Mouse (Mus musculus): ENCODE results near the gene Endod1. TPM values are rescaled to one million over a fixed set of nuclear protein-coding genes. Genes with fewer than 3 reads are reported as not detected.

The Endod1 gene
- total RNA-seq, 1 experiment, result 7.6 TPM

- Histone ChIP-seq H3K4me3 (ENCODE audit: insufficient read depth in 1 of 2, low read depth in 1 of 2, low read length in 2 of 2, poor library complexity in 1 of 2, severe bottlenecking in 1 of 2) (no peak overlapping the region), H3K9me3 (ENCODE audit: control insufficient read depth, insufficient read depth, low read depth, low read length) (no peaks in the 10 kb centered on the region), H3K4me1 (ENCODE audit: control insufficient read depth in 2 of 2, insufficient read depth in 2 of 2, low read length in 2 of 2, poor library complexity in 1 of 2) (peaks cover 7 to 12% of the 10 kb centered on the region in 2 experiments; a peak in 2 of 4 replicates), H3K36me3 (ENCODE audit: control insufficient read depth, insufficient read depth, low read length, poor library complexity, severe bottlenecking) (no peaks in the 10 kb centered on the region), H3K27ac (ENCODE audit: insufficient read depth, low read depth, low read length, poor library complexity, severe bottlenecking) (no peak overlapping the region), H3K9ac (ENCODE audit: insufficient read depth, low read depth, low read length, poor library complexity, severe bottlenecking) (no peak overlapping the region)
- in situ Hi-C loops (cut with MboI; ENCODE audit: low sequenced_read_pairs in 2 of 2, unreplicated experiment in 2 of 2), result no loop called here
- DNase-seq (ENCODE audit: low read depth, low spot score), result no peak
- TF ChIP-seq ZNF384 (IDR thresholded peaks at IDR 0.05; ENCODE audit: low read depth, low read length), result no peak
- TF ChIP-seq CHD2 (IDR thresholded peaks at IDR 0.05; ENCODE audit: low read depth, low read length), result no peak
- no peak for TF ChIP-seq ZC3H11A (IDR thresholded peaks at IDR 0.05; ENCODE audit: borderline replicate concordance, low read depth, low read length)
- TF ChIP-seq HCFC1 (IDR thresholded peaks at IDR 0.05; ENCODE audit: borderline replicate concordance, insufficient read depth, low read length), result no peak
- no peak for TF ChIP-seq MAFK (IDR thresholded peaks at IDR 0.05; ENCODE audit: insufficient read depth, low read depth, low read length)
Measured at GRCm38 (mm10) chr9:14365481-14366125, 15.7 kb downstream of the Endod1 start.

GRCm38 (mm10) chr9:14364719-14365118 is 16.6 kb downstream of the Endod1 start:
- in situ Hi-C loops (cut with MboI; ENCODE audit: low sequenced_read_pairs in 2 of 2, unreplicated experiment in 2 of 2), result no loop called here

GRCm38 (mm10) chr9:14363540-14363939 is 17.8 kb downstream of the Endod1 start:
- H3K27ac ChIP-seq (ENCODE audit: insufficient read depth, low read depth, low read length, poor library complexity, severe bottlenecking), result no peak overlapping the region
- H3K9ac ChIP-seq (ENCODE audit: insufficient read depth, low read depth, low read length, poor library complexity, severe bottlenecking), result no peak overlapping the region
- TF ChIP-seq ZC3H11A (IDR thresholded peaks at IDR 0.05; ENCODE audit: borderline replicate concordance, low read depth, low read length) (no peak), CHD2 (IDR thresholded peaks at IDR 0.05; ENCODE audit: low read depth, low read length) (no peak), HCFC1 (IDR thresholded peaks at IDR 0.05; ENCODE audit: borderline replicate concordance, insufficient read depth, low read length) (no peak), ZNF384 (IDR thresholded peaks at IDR 0.05; ENCODE audit: low read depth, low read length) (no peak), MAFK (IDR thresholded peaks at IDR 0.05; ENCODE audit: insufficient read depth, low read depth, low read length) (no peak)
- H3K4me3 ChIP-seq (ENCODE audit: insufficient read depth in 1 of 2, low read depth in 1 of 2, low read length in 2 of 2, poor library complexity in 1 of 2, severe bottlenecking in 1 of 2), result no peak overlapping the region
- no peaks in the 10 kb centered on the region for H3K9me3 ChIP-seq (ENCODE audit: control insufficient read depth, insufficient read depth, low read depth, low read length)
- peak; percentile 42 for DNase-seq (ENCODE audit: low read depth, low spot score)
- H3K36me3 ChIP-seq (ENCODE audit: control insufficient read depth, insufficient read depth, low read length, poor library complexity, severe bottlenecking), result no peaks in the 10 kb centered on the region
- in situ Hi-C loops (cut with MboI; ENCODE audit: low sequenced_read_pairs in 2 of 2, unreplicated experiment in 2 of 2), result no loop called here
- H3K4me1 ChIP-seq (ENCODE audit: control insufficient read depth in 2 of 2, insufficient read depth in 2 of 2, low read length in 2 of 2, poor library complexity in 1 of 2), result peaks cover 7 to 12% of the 10 kb centered on the region in 2 experiments; a peak in 2 of 4 replicates

More at GRCm38 (mm10) chr9:14364719-14365118, 16.6 kb downstream of the Endod1 start:
- peaks cover 7 to 12% of the 10 kb centered on the region in 2 experiments; a peak in 2 of 4 replicates for H3K4me1 ChIP-seq (ENCODE audit: control insufficient read depth in 2 of 2, insufficient read depth in 2 of 2, low read length in 2 of 2, poor library complexity in 1 of 2)
- H3K27ac ChIP-seq (ENCODE audit: insufficient read depth, low read depth, low read length, poor library complexity, severe bottlenecking), result no peak overlapping the region
- no peaks in the 10 kb centered on the region for H3K9me3 ChIP-seq (ENCODE audit: control insufficient read depth, insufficient read depth, low read depth, low read length)
- H3K9ac ChIP-seq (ENCODE audit: insufficient read depth, low read depth, low read length, poor library complexity, severe bottlenecking), result no peak overlapping the region
- DNase-seq (ENCODE audit: low read depth, low spot score), result no peak
- no peaks in the 10 kb centered on the region for H3K36me3 ChIP-seq (ENCODE audit: control insufficient read depth, insufficient read depth, low read length, poor library complexity, severe bottlenecking)
- no peak overlapping the region for H3K4me3 ChIP-seq (ENCODE audit: insufficient read depth in 1 of 2, low read depth in 1 of 2, low read length in 2 of 2, poor library complexity in 1 of 2, severe bottlenecking in 1 of 2)
- no peak for TF ChIP-seq ZNF384 (IDR thresholded peaks at IDR 0.05; ENCODE audit: low read depth, low read length)
- no peak for TF ChIP-seq ZC3H11A (IDR thresholded peaks at IDR 0.05; ENCODE audit: borderline replicate concordance, low read depth, low read length)
- TF ChIP-seq MAFK (IDR thresholded peaks at IDR 0.05; ENCODE audit: insufficient read depth, low read depth, low read length), result no peak
- TF ChIP-seq HCFC1 (IDR thresholded peaks at IDR 0.05; ENCODE audit: borderline replicate concordance, insufficient read depth, low read length), result no peak
- TF ChIP-seq CHD2 (IDR thresholded peaks at IDR 0.05; ENCODE audit: low read depth, low read length), result no peak

GRCm38 (mm10) chr9:14362068-14362768 is 19.1 kb downstream of the Endod1 start:
- TF ChIP-seq MAFK (IDR thresholded peaks at IDR 0.05; ENCODE audit: insufficient read depth, low read depth, low read length), result no peak
- TF ChIP-seq CHD2 (IDR thresholded peaks at IDR 0.05; ENCODE audit: low read depth, low read length), result no peak
- no peak for TF ChIP-seq ZC3H11A (IDR thresholded peaks at IDR 0.05; ENCODE audit: borderline replicate concordance, low read depth, low read length)
- no peak for TF ChIP-seq ZNF384 (IDR thresholded peaks at IDR 0.05; ENCODE audit: low read depth, low read length)
- TF ChIP-seq HCFC1 (IDR thresholded peaks at IDR 0.05; ENCODE audit: borderline replicate concordance, insufficient read depth, low read length), result no peak
- H3K9me3 ChIP-seq (ENCODE audit: control insufficient read depth, insufficient read depth, low read depth, low read length), result no peaks in the 10 kb centered on the region
- H3K27ac ChIP-seq (ENCODE audit: insufficient read depth, low read depth, low read length, poor library complexity, severe bottlenecking), result no peak overlapping the region
- in situ Hi-C loops (cut with MboI; ENCODE audit: low sequenced_read_pairs in 2 of 2, unreplicated experiment in 2 of 2), result no loop called here
- peaks cover 7 to 12% of the 10 kb centered on the region in 2 experiments; a peak in 2 of 4 replicates for H3K4me1 ChIP-seq (ENCODE audit: control insufficient read depth in 2 of 2, insufficient read depth in 2 of 2, low read length in 2 of 2, poor library complexity in 1 of 2)
- no peaks in the 10 kb centered on the region for H3K36me3 ChIP-seq (ENCODE audit: control insufficient read depth, insufficient read depth, low read length, poor library complexity, severe bottlenecking)
- H3K4me3 ChIP-seq (ENCODE audit: insufficient read depth in 1 of 2, low read depth in 1 of 2, low read length in 2 of 2, poor library complexity in 1 of 2, severe bottlenecking in 1 of 2), result no peak overlapping the region
- DNase-seq (ENCODE audit: low read depth, low spot score), result no peak
- no peak overlapping the region for H3K9ac ChIP-seq (ENCODE audit: insufficient read depth, low read depth, low read length, poor library complexity, severe bottlenecking)
